Mouse (Mus musculus): ENCODE measurements around the gene Gmeb1.

- no peak for TF ChIP-seq POLR2A (IDR thresholded peaks at IDR 0.05; ENCODE audit: borderline replicate concordance, control insufficient read depth, low read depth, low read length)
- no peak for TF ChIP-seq CTCF (IDR thresholded peaks at IDR 0.05; ENCODE audit: control insufficient read depth, insufficient read depth, low read length)
Observed at GRCm38 (mm10) chr4:132291056-132291455, 29.7 kb upstream of the Gmeb1 start.

All from bone marrow, adult 2 months (tissue).